Mouse (Mus musculus) liver, embryonic 12.5 days (tissue): ENCODE data around the gene Gstm7. TPM values are rescaled to one million over a fixed set of nuclear protein-coding genes. Genes with fewer than 3 reads are reported as not detected.
"Not testable (repeated sequence)": the region's sequence is repeated elsewhere in the genome, so short reads cannot be mapped to it uniquely, and the experiment has no call there.

Experiments
- ATAC-seq: fragments of 200-750 bp; cut with Nextera tagmentation; 2 replicates; pipeline ENCODE4 v1.8.0; 2017; ENCODE audit warnings: moderate number of reproducible peaks, mild to moderate bottlenecking, moderate library complexity
- H3K27ac ChIP-seq: fragments of 300-500 bp; sonication (generic); 2 replicates; pipeline ENCODE4 v1.5.1; 2016; ENCODE audit warnings: mild to moderate bottlenecking
- H3K27me3 ChIP-seq: fragments of 300-500 bp; sonication (generic); replicated peaks from 2 replicates; pipeline ENCODE4 v1.6.1; 2016; ENCODE audit warnings: mild to moderate bottlenecking, moderate library complexity
- H3K36me3 ChIP-seq: fragments of 300-500 bp; sonication (generic); 2 replicates; pipeline ENCODE4 v1.6.1; 2016; ENCODE audit warnings: mild to moderate bottlenecking, moderate library complexity
- H3K4me1 ChIP-seq: fragments of 300-500 bp; sonication (generic); 2 replicates; pipeline ENCODE4 v1.6.1; 2016
- H3K4me2 ChIP-seq: fragments of 300-500 bp; sonication (generic); 2 replicates; pipeline ENCODE4 v1.6.1; 2016; ENCODE audit warnings: mild to moderate bottlenecking, moderate library complexity
- H3K4me3 ChIP-seq: fragments of 300-500 bp; sonication (generic); 2 replicates; pipeline ENCODE4 v1.5.1; 2016; ENCODE audit warnings: mild to moderate bottlenecking, moderate library complexity
- H3K9ac ChIP-seq: fragments of 300-500 bp; sonication (generic); 2 replicates; pipeline ENCODE4 v1.6.1; 2016; ENCODE audit warnings: mild to moderate bottlenecking, moderate library complexity
- H3K9me3 ChIP-seq: fragments of 300-500 bp; sonication (generic); replicated peaks from 2 replicates; pipeline ENCODE4 v1.6.1; 2016; ENCODE audit warnings: mild to moderate bottlenecking, moderate library complexity
- WGBS: fragments of 180-500 bp; shearing (Covaris S2); methylation state at CpG from one replicate; pipeline ENCODE4 v1.1.7; 2016; ENCODE audit not compliant: insufficient replicate concordance; 5-methylcytosine and 5-hydroxymethylcytosine counted together
- polyA plus RNA-seq: library from polyadenylated mRNA; unstranded; fragments of >200 nt; fragmentation: Nextera tagmentation; extraction: Ambion mirVana; gene quantifications from 2 replicates; pipeline ENCODE4 v1.2.1, GENCODE M21; 2016

Gene Gstm7
- polyA plus RNA-seq, 1 experiment from 2014 or later = 8.1 TPM

- Histone ChIP-seq H3K4me3 (no peak overlapping the region), H3K27me3 (peaks cover 5% of the 10 kb centered on the region; the same call in 1 of the 2 replicates), H3K27ac (no peak overlapping the region), H3K9ac (no peak overlapping the region), H3K9me3 (no peaks in the 10 kb centered on the region), H3K4me2 (no peak overlapping the region), H3K4me1 (0 out of 2 replicates have a peak, but pooled peaks cover 5% of the 10 kb centered on the region), H3K36me3 (no peaks in the 10 kb centered on the region)
- WGBS = 67% methylated on average over 5 of the region's 5 CpGs
- no peak for ATAC-seq
These were observed 22.3 kb upstream of the Gstm7 start for GRCm38 (mm10) chr3:107953906-107954305.

- 0 out of 2 replicates have a peak, but pooled peaks cover 5% of the 10 kb centered on the region for H3K4me1 ChIP-seq
- H3K9me3 ChIP-seq = no peaks in the 10 kb centered on the region
- ATAC-seq = 0 out of 2 replicates have a peak, but pooled peaks have one; percentile 37
- no peak overlapping the region for H3K4me3 ChIP-seq
- H3K4me2 ChIP-seq = no peak overlapping the region
- H3K36me3 ChIP-seq = no peaks in the 10 kb centered on the region
- H3K27me3 ChIP-seq = peaks cover 2% of the 10 kb centered on the region; the same call in 1 of the 2 replicates
- 15% methylated on average over 6 of the region's 6 CpGs for WGBS
- no peak overlapping the region for H3K27ac ChIP-seq
- no peak overlapping the region for H3K9ac ChIP-seq
These were observed 21.7 kb upstream of the Gstm7 start for GRCm38 (mm10) chr3:107953328-107953755.

GRCm38 (mm10) chr3:107950531-107950930, 18.9 kb upstream of the Gstm7 start:
- Histone ChIP-seq H3K4me1 (0 out of 2 replicates have a peak, but pooled peaks cover 5% of the 10 kb centered on the region), H3K27ac (no peak overlapping the region), H3K4me3 (no peak overlapping the region), H3K9ac (no peak overlapping the region), H3K36me3 (no peaks in the 10 kb centered on the region), H3K4me2 (no peak overlapping the region), H3K27me3 (no peaks in the 10 kb centered on the region; the same call in 1 of the 2 replicates), H3K9me3 (no peaks in the 10 kb centered on the region)
- 64% methylated on average over 11 of the region's 11 CpGs for WGBS
- ATAC-seq = no peak

- H3K4me3 ChIP-seq, H3K9me3 ChIP-seq, H3K9ac ChIP-seq, H3K36me3 ChIP-seq, H3K4me1 ChIP-seq, H3K27me3 ChIP-seq, H3K27ac ChIP-seq, H3K4me2 ChIP-seq, ATAC-seq: not testable (repeated sequence)
- WGBS = 72% methylated on average over 1 of the region's 1 CpGs
These were observed 17.8 kb upstream of the Gstm7 start for GRCm38 (mm10) chr3:107949461-107949860.

GRCm38 (mm10) chr3:107945729-107946128, 14.1 kb upstream of the Gstm7 start:
- Histone ChIP-seq H3K36me3 (no peaks in the 10 kb centered on the region), H3K4me1 (no peaks in the 10 kb centered on the region), H3K9ac (no peak overlapping the region), H3K9me3 (no peaks in the 10 kb centered on the region), H3K27ac (no peak overlapping the region), H3K4me2 (no peak overlapping the region), H3K27me3 (no peaks in the 10 kb centered on the region), H3K4me3 (no peak overlapping the region)
- 47% methylated on average over 4 of the region's 4 CpGs for WGBS
- no peak for ATAC-seq

GRCm38 (mm10) chr3:107943239-107943990, 11.8 kb upstream of the Gstm7 start, which contains the start of gene Gstm6:
Gene Gstm6, minus strand, starts transcription at chr3:107943749.
- H3K4me3 ChIP-seq = peak within 1 kb of the TSS; percentile 17; the same call in 1 of the 2 replicates
- H3K36me3 ChIP-seq = no peaks in the 10 kb centered on the region
- no peaks in the 10 kb centered on the region for H3K27me3 ChIP-seq
- no peak within 1 kb of the TSS for H3K9ac ChIP-seq
- H3K4me2 ChIP-seq = peak within 1 kb of the TSS; percentile 45
- peaks cover 7% of the 10 kb centered on the region; the same call in 1 of the 2 replicates for H3K4me1 ChIP-seq
- no peaks in the 10 kb centered on the region for H3K9me3 ChIP-seq
- 18% methylated on average over 20 of the region's 20 CpGs for WGBS
- H3K27ac ChIP-seq = no peak within 1 kb of the TSS
- peak; percentile 44 for ATAC-seq

- Histone ChIP-seq H3K4me1 (peaks cover 7% of the 10 kb centered on the region; the same call in 1 of the 2 replicates), H3K27ac (no peak overlapping the region), H3K36me3 (no peaks in the 10 kb centered on the region), H3K9me3 (no peaks in the 10 kb centered on the region), H3K4me3 (no peak overlapping the region), H3K27me3 (no peaks in the 10 kb centered on the region), H3K9ac (no peak overlapping the region), H3K4me2 (no peak overlapping the region)
- ATAC-seq = no peak
- WGBS = 68% methylated on average over 4 of the region's 4 CpGs
These were observed 9.6 kb upstream of the Gstm7 start for GRCm38 (mm10) chr3:107941261-107941660.

GRCm38 (mm10) chr3:107940524-107940923, 8.9 kb upstream of the Gstm7 start:
- no peaks in the 10 kb centered on the region for H3K27me3 ChIP-seq
- no peaks in the 10 kb centered on the region for H3K9me3 ChIP-seq
- peaks cover 7% of the 10 kb centered on the region; the same call in 1 of the 2 replicates for H3K4me1 ChIP-seq
- ATAC-seq = no peak
- H3K4me3 ChIP-seq = no peak overlapping the region
- H3K36me3 ChIP-seq = no peaks in the 10 kb centered on the region
- H3K9ac ChIP-seq = no peak overlapping the region
- 54% methylated on average over 7 of the region's 7 CpGs for WGBS
- H3K4me2 ChIP-seq = no peak overlapping the region
- no peak overlapping the region for H3K27ac ChIP-seq

- no peaks in the 10 kb centered on the region for H3K36me3 ChIP-seq
- H3K4me2 ChIP-seq = no peak overlapping the region
- no peaks in the 10 kb centered on the region for H3K27me3 ChIP-seq
- no peak overlapping the region for H3K27ac ChIP-seq
- H3K4me1 ChIP-seq = peaks cover 7% of the 10 kb centered on the region; the same call in 1 of the 2 replicates
- no peak for ATAC-seq
- H3K9me3 ChIP-seq = no peaks in the 10 kb centered on the region
- WGBS = 51% methylated on average over 4 of the region's 4 CpGs
- H3K9ac ChIP-seq = no peak overlapping the region
- no peak overlapping the region for H3K4me3 ChIP-seq
These were observed 8.2 kb upstream of the Gstm7 start for GRCm38 (mm10) chr3:107939830-107940229.

GRCm38 (mm10) chr3:107939403-107939802, 7.8 kb upstream of the Gstm7 start:
- Histone ChIP-seq H3K4me1 (peaks cover 7% of the 10 kb centered on the region; the same call in 1 of the 2 replicates), H3K4me3 (no peak overlapping the region), H3K4me2 (no peak overlapping the region), H3K9ac (no peak overlapping the region), H3K27ac (no peak overlapping the region), H3K9me3 (no peaks in the 10 kb centered on the region), H3K27me3 (no peaks in the 10 kb centered on the region), H3K36me3 (no peaks in the 10 kb centered on the region)
- 0 out of 2 replicates have a peak, but pooled peaks have one; percentile 24 for ATAC-seq
- WGBS = 24% methylated on average over 3 of the region's 3 CpGs

GRCm38 (mm10) chr3:107935888-107936287, 4.3 kb upstream of the Gstm7 start:
- no peak overlapping the region for H3K9ac ChIP-seq
- H3K4me3 ChIP-seq = no peak overlapping the region
- H3K36me3 ChIP-seq = no peaks in the 10 kb centered on the region
- ATAC-seq = no peak
- H3K4me2 ChIP-seq = no peak overlapping the region
- no peaks in the 10 kb centered on the region; the same call in 1 of the 2 replicates for H3K27me3 ChIP-seq
- no peak overlapping the region for H3K27ac ChIP-seq
- H3K4me1 ChIP-seq = peaks cover 13% of the 10 kb centered on the region
- no peaks in the 10 kb centered on the region for H3K9me3 ChIP-seq
- 17% methylated on average over 3 of the region's 3 CpGs for WGBS

GRCm38 (mm10) chr3:107935268-107935667, 3.7 kb upstream of the Gstm7 start:
- no peaks in the 10 kb centered on the region for H3K9me3 ChIP-seq
- H3K9ac ChIP-seq = no peak overlapping the region
- no peaks in the 10 kb centered on the region for H3K36me3 ChIP-seq
- no peaks in the 10 kb centered on the region; the same call in 1 of the 2 replicates for H3K27me3 ChIP-seq
- 71% methylated on average over 3 of the region's 3 CpGs for WGBS
- peaks cover 13% of the 10 kb centered on the region for H3K4me1 ChIP-seq
- no peak overlapping the region for H3K4me3 ChIP-seq
- H3K4me2 ChIP-seq = no peak overlapping the region
- no peak overlapping the region for H3K27ac ChIP-seq
- ATAC-seq = no peak
